Mouse (Mus musculus) small intestine, adult 2 months (tissue): Measurements from ENCODE around the gene Surf1.
"Not testable (repeated sequence)": the region's sequence is repeated elsewhere in the genome, so short reads cannot be mapped to it uniquely, and the experiment has no call there.

Experiments used
- CTCF ChIP-seq: fragments of 200-500 bp; IDR thresholded peaks from 2 replicates; pipeline ENCODE4 v1.5.1; 2012; ENCODE audit warnings: low read depth, mild to moderate bottlenecking, control low read depth, inconsistent platforms, low read length, moderate library complexity, mixed read lengths; ENCODE audit not compliant: insufficient replicate concordance, insufficient read length; ENCODE audit errors: extremely low read depth
- POLR2A ChIP-seq: fragments of 200-500 bp; IDR thresholded peaks from 2 replicates; pipeline ENCODE4 v1.6.1; 2012; ENCODE audit warnings: low read depth, mild to moderate bottlenecking, control low read depth, inconsistent platforms, low read length, moderate library complexity

DNA sequence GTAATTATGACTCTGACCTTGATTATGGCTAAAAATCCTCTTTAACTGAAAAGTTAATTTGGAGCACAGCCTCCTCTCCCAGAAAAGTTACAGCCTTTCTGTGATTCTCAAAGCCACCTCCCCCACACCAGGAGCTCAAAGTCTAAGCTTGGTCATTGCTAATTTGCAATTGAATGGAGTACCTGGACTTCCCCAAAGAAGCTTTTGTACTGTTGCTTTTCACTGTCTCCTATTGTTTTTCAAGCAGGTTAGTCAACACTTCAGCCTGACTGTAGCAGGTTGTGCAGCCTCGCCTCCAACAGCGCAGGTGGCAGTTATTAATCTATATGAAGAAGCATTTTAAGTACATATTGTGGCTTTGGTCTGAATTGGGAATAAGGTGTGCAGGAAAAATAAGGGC is 30.8 kb downstream of the Surf1 start:
- TF ChIP-seq POLR2A, CTCF: not testable (repeated sequence)
